Mouse (Mus musculus): ENCODE measurements at regions not wholly inside any gene's neighbourhood (a gene's known extent, or its start where the extent isn't known, plus 50 kb on each side); places are given as distances from the start of the nearest gene placed in this dataset.

DNA sequence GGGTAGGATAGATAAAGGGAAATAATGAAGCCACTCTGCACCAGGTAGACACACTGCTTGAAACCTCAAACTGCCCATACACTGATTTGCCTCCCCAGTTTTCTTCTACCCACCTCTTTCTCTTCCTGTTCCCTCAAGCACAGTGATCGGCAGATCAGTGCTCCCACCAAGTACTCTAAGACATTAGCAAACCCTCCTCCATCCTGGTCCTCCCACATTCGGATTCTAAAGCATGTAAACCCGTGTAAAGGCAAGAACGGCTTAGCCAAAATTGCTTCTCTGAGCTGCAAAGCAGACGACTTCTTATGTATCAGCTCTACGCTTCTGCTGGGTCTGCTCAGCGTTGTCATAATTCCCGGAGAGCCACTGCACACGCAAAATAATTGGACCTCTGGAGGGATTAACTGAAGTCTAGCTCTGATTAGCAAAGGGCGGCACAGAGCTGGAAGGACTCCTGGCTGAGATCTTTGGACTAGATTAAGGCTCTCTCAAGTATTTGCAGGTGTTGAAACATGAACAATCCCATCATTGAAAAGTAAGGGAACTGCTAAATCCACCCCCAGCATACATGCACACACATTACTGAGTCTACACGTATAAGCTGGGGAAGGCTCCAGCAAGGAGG lies 67.2 kb downstream of the Mtx3 start:
- DNase-seq (ENCODE audit: extremely low spot score) = no peak

- DNase-seq (ENCODE audit: extremely low spot score) = no peak
Observed at GRCm38 (mm10) chr13:92912661-92913060, 68.1 kb downstream of the Mtx3 start.

DNA sequence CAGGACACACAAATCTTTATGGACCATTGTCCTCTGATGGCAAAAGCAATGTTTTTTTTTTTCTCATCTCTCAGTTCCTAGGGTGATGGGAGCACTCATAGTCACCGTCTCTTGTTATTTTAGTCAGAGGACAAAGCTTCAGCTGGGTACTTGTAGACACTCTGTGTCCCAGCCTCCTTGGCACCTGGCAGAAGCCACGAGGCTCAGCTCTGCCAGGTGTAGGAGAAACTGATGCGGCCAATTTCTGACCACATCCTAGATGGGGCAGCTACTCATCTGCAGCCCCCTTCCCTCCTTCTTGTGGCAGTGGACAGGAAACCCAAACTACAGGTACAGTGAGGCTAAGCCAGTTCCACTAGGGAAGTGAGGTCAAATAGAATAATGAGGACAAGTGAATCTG lies 70.1 kb downstream of the Mtx3 start:
- DNase-seq (ENCODE audit: extremely low spot score) = no peak

- DNase-seq (ENCODE audit: extremely low spot score) = no peak
Observed at GRCm38 (mm10) chr13:92915221-92915839, 70.8 kb downstream of the Mtx3 start.

- DNase-seq (ENCODE audit: extremely low spot score) = no peak
Observed at GRCm38 (mm10) chr13:92915948-92916710, 71.6 kb downstream of the Mtx3 start.

- no peak for DNase-seq (ENCODE audit: extremely low spot score)
Observed at GRCm38 (mm10) chr13:92919882-92920281, 75.3 kb downstream of the Mtx3 start.

- DNase-seq (ENCODE audit: extremely low spot score) = no peak
Observed at GRCm38 (mm10) chr13:92921936-92922335, 77.4 kb downstream of the Mtx3 start.

GRCm38 (mm10) chr13:92923496-92923895 lies 78.9 kb downstream of the Mtx3 start:
- no peak for DNase-seq (ENCODE audit: extremely low spot score)

- no peak for DNase-seq (ENCODE audit: extremely low spot score)
Observed at GRCm38 (mm10) chr13:92924021-92924420, 79.5 kb downstream of the Mtx3 start.

GRCm38 (mm10) chr13:92925196-92925595 lies 80.6 kb downstream of the Mtx3 start:
- DNase-seq (ENCODE audit: extremely low spot score) = no peak

- DNase-seq (ENCODE audit: extremely low spot score) = no peak
Observed at GRCm38 (mm10) chr13:92928551-92928950, 84.0 kb downstream of the Mtx3 start.

DNA sequence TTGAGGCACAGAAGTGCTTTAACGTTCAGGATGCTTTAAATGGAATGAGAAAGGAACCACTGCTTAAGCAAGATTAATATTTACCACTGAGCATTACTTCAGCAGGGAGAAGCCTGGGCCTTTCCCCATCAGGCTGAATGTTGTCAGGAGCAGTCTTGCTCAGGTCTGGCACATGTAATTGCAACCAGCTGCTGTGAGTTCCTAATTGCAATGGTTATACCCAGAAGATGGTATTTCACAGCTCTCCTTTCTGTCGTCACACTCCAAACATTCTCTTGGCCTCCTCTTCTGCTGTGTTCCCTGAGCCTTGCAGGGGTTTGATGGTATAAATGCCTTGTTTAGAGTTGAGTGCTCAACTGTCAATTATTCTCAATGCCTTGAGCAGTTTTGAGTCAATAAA lies 87.1 kb downstream of the Mtx3 start:
- DNase-seq (ENCODE audit: extremely low spot score) = no peak

DNA sequence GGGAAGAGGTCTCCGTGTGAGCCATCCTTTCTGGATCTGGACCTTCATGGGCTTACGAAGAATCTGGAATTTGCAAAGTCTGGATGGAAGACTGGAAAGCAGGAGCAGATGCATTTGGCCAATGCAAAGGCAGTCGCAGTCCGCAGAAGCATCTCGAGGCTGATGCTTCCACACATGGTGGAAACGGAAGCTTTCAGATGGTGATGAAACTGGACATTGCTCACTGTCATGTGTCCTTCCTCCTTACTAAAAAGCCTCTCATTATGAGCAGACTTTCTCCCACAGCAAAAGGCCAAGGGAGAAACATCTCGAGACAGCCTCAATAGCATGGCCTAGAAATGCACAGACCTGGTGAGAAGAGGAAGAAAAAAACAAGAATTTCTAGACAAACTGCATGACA lies 94.5 kb downstream of the Mtx3 start:
- DNase-seq (ENCODE audit: extremely low spot score) = no peak

GRCm38 (mm10) chr13:92940610-92941009 lies 96.0 kb downstream of the Mtx3 start:
- no peak for DNase-seq (ENCODE audit: extremely low spot score)

- DNase-seq (ENCODE audit: extremely low spot score) = no peak
Observed at GRCm38 (mm10) chr13:92948560-92948959, 104.0 kb downstream of the Mtx3 start.

DNA sequence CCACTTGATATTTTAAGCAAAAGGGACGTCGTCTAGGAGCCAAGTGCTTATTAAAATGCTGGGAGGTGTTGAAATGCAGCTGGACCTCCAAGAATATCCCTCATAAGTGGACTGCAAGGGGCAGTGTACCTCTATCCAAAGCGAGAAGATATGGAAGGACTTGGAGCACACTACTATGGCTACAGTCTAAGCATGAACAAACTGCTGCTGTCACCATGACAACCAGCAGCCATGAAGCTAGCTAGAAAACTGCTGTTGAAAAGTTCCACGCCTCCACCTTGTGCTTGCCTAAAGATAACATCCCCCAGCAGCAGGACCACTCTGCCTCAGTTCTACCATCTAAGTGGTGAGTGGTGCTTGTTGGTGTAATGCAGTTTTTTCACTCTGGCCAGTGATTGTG lies 115.5 kb downstream of the Mtx3 start:
- DNase-seq (ENCODE audit: extremely low spot score) = peak; percentile 4

DNA sequence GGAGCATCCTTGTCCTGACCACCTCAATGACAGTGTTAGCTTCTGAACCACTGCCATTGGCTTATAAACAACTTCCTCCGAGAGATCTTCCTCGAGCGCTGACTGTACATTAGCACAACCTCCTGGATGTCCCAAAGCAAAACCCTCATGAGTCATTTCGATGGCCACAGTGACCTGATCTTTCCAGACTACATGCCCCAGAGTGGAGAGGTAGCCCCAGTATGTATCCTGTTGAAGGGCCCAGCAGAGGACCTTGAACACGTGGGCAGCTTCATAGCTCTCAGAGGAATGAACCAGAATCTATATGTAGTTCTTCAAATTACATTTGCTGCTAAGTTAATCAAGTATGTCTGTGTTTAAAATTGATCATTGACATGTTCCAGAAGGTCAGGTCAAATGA lies 118.1 kb downstream of the Mtx3 start:
- no peak for DNase-seq (ENCODE audit: extremely low spot score)

GRCm38 (mm10) chr13:92963351-92963895 lies 118.9 kb downstream of the Mtx3 start:
- no peak for DNase-seq (ENCODE audit: extremely low spot score)

DNA sequence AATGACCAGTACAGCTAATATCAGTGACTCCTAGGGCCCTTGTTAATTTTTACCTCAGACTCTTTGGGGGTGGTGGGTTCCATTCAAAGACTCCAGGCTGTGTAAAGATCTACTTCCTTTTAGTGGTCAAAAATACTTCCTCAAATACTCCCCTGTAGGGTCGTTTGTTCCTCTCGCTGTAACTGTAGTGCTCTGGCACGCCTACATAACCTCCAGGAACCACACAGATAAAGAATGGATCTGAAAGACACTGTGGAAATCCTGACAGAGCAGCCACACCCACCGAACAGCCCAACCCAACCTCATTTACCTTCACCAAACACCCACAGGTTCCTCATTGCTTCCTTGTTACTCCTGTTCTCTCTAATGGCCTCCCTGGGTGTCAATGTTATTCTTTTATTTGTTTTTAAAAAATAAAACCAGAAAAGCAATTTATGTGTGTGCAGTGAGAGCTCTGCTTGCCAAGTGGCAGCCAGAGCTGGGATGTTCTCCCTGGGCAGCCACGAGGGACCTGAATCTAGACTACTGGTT lies 119.7 kb downstream of the Mtx3 start:
- no peak for DNase-seq (ENCODE audit: extremely low spot score)

GRCm38 (mm10) chr13:92967025-92967610 lies 122.6 kb downstream of the Mtx3 start:
- DNase-seq (ENCODE audit: extremely low spot score) = no peak

GRCm38 (mm10) chr13:92969579-92969978 lies 125.0 kb downstream of the Mtx3 start:
- DNase-seq (ENCODE audit: extremely low spot score) = no peak

DNA sequence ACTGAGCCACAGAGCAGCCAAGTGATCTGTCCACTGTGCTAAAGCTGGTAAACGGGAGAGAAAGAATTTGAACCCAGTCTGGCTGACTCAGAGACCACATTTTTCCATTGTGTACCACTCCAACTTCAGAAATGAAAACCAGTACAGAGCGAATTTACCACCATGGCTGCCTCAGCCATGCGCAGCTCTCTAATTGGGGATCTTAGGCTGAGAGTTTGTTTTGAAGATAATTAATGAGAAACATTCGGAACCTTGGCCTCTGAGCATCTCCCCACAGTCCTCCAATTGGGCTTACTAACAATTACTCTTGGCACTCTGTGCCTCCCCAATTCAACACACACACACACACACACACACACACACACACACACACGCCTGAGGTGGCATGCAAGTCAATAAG lies 128.3 kb downstream of the Mtx3 start:
- DNase-seq (ENCODE audit: extremely low spot score) = no peak
